Mouse (Mus musculus): ENCODE measurements around the gene Ubtd2. TPM values are rescaled to one million over a fixed set of nuclear protein-coding genes. Genes with fewer than 3 reads are reported as not detected.

Gene Ubtd2
- total RNA-seq, 2 experiments from 2014 or later: 52.7 to 53.0 TPM

DNA sequence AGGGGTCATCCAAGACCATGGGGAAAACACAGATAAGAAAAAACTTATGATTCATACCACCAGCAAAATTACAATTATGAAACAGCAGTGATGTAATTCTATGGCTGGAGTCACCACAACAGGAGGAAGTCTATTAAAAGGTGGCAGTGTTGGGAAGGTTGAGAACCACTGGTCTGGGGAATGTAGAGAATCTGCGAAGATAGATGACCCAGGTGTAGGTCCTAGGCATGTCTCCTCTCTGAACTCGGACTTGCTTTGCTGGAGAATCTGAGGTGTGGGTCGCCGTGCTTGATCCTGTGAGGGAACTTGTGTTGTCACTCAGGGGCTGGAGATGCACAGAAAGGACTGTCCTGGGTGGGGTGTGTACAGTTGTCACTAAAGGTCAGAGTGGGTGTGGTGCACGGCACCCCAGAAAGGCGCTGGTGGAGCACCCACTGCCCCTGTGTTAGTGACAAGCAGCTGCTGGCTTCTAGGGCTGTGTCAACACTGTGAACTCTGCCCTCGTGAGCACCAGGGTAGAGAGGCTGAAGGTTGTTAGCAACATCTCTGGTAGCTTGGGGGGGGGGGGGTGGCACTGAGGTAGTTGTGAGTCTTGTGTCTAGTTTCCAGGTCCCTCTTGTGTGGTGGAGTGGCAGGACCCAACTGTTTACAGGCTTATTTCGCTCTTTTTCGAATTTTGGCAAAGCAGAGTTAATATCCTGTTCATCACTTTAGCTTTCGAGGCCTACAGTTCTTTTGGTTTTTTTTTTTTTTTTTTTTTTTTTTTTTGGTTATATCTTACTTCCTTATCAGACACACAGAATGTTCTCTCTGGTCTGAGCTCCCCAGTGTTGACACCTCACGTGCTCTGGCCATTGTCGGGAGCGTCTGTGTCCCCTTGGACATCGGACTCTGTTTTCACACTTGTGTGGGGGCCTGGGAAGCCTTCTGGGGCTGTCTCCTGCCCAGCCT is 99.2 kb downstream of the Ubtd2 start:
- no peak for DNase-seq (ENCODE audit: low spot score in 2 of 2)
- intact Hi-C loops (cut with DNase I): no loop called here

DNA sequence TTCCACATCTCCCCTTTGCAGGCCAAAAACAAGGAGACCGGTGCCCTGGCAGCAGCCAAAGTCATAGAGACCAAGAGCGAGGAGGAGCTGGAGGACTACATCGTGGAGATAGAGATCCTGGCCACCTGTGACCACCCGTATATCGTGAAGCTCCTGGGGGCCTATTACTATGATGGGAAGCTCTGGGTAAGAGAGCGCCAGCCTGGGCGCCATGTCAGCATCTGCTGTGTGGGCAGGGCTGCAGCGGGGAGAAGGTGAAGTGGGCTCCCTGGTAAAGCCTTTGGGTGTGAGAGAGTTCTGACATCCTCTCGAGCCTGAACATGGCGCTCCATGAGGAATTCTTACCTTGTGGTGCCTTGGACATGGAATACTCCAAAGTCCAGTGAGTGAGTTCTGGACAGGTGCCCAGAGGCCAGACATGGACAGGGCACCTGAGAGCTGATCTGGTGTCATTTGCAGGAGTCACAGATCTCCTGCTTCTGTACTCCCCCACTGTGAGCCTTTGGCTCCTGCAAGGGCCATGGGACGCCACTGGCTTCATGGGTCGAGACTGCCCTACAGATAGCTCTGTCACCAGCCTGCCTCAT is 100.0 kb downstream of the Ubtd2 start:
- intact Hi-C loops (cut with DNase I): no loop called here
- no peak for DNase-seq (ENCODE audit: low spot score in 2 of 2)

DNA sequence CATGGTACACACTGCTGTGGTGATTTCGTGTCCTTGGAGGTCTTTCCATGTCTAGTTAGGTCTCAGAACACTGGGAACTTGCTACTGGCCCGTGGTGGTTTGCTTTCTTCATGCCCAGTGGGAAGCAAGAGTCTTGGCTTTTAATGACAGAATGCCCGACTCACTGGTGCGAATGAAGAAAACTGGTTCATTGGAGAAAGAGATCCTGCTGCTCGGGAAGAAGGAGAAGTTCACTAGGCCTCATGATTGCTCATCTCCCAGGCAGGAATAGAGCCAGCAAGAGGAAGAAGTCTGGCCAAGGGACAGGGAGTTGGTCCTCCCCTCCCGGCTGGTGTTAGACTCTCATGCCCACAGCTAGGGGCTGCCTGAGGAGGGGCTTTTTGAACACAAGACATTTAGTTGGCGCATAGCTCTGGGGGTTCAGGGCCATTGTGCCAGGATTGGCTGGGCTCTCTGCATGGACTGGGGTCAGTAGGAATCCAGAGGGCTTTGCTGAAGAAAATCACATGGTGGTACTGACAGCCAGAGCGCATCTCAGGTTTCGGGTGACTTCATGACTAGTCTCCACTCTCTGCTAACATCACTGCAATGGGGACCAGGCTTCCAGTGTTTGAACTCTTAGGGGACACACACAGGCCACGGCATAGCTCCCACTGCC is 101.3 kb downstream of the Ubtd2 start:
- DNase-seq (ENCODE audit: low spot score in 2 of 2): no peak
- intact Hi-C loops (cut with DNase I): no loop called here

DNA sequence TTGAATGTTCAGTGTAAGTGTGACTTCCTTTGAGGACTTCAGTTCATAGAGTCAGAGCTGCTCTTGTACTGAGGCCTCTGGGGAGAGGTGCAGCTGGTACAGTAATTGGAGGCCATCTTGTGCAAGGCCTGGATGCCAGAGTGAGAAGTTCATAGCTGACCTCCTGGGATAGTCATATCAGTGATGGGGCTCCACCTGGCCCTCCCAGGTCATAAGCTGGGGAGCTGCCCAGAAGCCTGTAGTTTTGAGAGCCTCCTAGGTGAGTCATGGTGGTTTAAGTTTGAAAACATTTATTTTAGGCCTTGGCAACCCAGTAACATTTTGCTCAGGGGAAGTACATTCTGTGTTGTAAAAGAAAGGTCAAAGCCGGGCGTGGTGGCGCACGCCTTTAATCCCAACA is 102.9 kb downstream of the Ubtd2 start:
- intact Hi-C loops (cut with DNase I): no loop called here
- no peak for DNase-seq (ENCODE audit: low spot score in 2 of 2)

DNA sequence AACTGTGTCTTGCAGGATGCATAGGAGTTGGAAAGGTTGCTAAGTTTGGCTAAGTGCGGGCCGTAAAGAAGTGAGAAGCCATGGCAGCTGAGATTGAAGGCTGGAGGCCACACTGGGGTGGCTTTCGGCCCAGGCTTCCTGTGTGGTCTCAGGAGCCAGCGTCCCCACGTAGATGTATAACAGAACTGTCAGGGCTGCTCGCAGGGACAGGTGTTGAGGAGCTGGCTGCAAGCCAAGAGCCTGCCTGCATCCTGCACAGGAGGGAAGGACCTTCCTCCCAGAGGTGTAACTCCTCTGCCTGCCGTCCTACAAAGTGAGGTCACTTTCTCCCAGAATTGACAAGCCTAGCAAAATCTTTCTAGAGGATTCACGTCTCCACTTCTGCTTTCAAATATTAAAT is 103.5 kb downstream of the Ubtd2 start:
- intact Hi-C loops (cut with DNase I): no loop called here

DNA sequence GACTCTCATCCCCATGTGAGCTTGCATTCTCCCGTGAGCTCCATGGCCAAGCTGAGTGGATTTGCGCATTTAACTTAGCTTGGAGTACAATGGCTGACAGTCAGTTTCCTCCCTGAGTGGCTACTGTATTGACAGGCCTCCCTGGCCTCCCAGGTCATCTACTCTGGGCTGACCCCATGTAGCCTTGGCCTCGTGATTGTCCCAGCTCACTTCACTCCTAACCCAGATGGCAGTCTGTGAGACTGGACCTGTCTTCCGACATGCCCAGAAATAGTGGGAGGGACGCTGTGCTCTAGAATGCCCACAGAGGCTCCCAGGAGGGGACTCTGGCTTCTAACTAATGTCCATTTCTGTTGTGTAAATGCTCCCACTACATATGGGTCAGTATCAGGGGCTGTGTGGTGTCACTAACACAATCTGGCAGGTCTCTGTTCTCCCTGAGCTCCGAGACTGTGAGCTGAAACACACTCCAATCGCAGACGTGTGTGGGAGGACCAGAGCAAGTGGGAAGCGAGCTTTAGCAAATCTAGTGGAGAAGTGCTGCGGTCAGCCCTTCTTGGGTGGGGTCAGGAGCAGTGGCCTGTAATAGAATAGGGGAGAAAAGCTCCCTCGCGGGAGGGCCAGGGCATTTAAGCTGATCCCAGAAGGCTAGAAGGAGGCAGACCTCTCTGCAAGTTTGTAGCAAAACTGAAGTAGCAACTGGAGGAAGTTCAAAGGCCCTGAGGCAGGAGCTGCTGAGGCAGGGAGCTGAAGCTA is 105.0 kb downstream of the Ubtd2 start:
- no peak for DNase-seq (ENCODE audit: low spot score in 2 of 2)
- intact Hi-C loops (cut with DNase I): no loop called here

More for the DNA sequence above, 103.5 kb downstream of the Ubtd2 start:
- no peak for DNase-seq (ENCODE audit: low spot score in 2 of 2)

DNA sequence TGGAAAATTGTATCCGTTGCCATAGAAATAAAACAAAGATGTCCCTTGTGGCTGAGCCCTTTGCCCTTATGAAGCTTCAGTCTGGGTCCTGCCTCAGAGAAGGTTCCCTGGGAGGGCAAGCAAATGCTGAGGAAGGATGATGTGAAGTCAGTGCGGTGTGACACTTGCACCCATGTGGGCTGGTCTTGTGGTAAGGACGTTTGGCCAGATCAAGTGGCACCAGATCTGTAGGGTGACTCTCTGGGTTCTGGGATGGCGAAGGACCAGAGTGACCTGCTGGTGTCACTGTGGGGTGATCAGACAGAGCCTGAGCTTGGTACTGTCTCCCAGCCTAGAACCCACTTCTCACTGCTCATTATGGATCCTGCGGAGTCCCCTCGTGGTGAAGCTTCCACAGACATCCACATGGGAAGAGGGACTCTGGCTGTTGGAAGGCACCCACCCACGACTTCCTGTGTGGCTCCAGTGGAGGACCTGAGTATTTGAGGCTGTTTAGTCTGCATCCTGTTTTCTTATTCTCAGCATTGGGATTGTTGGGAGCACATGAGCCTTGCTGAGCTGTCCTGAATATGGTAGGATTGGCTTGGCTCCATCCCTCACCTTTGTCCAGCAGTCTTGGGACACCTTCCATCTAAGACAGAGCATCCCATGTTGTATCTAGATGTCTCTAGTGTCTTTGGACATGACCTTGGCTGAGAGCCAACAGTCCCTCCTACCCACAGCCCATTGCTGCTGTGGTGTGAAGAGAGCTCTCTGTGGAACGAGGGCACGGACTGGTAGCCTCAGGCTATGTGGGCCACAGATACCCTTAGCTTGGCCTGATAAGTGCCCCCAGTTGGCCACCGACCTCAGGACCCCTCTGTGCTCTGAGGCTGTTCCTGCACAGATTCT is 106.5 kb downstream of the Ubtd2 start:
- intact Hi-C loops (cut with DNase I): no loop called here
- no peak for DNase-seq (ENCODE audit: low spot score in 2 of 2)

DNA sequence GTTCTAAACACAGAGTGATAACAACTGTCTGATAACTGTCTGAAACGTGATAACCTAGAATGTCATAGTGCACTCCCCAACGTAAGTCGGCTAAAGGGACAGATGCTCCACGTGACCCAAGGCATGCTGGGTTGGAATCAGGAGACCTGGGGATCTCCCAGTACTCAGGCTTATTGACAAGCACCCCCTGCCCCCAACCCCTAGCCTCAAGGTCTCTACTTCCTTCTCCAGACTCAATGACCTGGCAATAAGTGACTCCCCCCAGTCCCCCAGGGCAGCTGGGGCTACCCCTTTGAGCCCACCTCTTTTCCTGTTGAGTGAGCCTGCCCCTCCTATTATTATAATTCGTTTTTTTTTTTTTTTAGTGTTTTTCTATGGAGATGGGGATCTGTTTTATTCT is 107.5 kb downstream of the Ubtd2 start:
- intact Hi-C loops (cut with DNase I): no loop called here
- no peak for DNase-seq (ENCODE audit: low spot score in 2 of 2)

DNA sequence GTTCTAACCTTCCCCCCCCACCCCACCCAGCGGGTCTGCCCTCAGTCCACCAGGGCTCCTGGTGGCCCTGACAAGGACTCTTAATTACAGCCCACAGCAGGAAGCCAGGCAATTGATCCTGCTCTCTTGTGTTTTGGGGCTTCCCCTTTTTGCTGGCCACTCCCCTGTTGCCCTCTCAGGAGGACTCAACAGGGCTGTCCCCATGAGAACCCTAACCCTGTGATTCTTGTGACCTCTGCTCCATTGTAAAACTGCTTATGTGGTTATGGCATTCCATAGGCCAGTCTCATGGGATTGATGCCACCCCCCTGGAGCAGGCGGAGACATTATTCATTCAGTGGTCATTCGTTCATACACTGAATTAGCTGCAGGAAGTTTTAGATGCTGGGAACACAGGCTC is 108.5 kb downstream of the Ubtd2 start:
- no peak for DNase-seq (ENCODE audit: low spot score in 2 of 2)
- intact Hi-C loops (cut with DNase I): no loop called here

DNA sequence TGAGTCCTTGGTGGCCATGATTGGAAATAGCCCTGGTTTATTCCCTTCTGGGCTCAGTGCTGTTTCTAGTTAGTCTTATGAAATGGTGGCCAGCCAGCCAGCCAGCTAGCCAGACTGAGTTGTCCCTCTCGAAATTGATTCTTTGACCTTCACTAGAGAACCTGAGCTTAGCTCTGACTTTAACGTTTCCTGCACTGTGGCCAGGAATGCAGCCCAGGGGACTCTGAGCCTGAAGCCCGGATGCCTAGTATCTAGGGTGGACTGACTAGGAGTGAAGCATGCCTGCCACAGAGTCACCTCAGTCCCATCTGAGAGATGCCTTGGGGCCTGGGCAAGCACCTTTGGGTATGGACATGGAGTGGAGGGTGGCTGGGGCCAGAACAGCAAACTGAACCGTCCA is 109.5 kb downstream of the Ubtd2 start:
- DNase-seq (ENCODE audit: low spot score in 2 of 2): no peak
- intact Hi-C loops (cut with DNase I): no loop called here

DNA sequence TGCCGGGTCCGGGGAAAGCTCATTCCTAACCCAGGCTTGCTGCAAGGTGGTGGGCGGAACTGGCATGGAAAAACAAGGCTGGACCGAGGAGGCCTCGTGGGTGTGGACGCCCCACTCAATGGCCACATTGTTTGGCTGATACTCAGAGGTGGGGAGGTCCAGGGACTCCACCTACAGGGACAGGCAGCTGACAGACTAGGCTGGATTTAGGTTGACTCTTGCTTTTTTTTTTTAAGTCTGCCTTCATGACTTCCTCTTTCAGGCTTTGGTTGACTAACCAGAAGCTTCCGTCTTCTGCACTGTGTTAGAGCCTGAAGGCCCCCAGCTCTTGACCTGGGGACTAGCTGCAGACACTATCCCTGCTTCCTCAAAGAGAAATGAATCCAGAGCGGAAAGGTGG is 109.9 kb downstream of the Ubtd2 start:
- intact Hi-C loops (cut with DNase I): no loop called here
- DNase-seq (ENCODE audit: low spot score in 2 of 2): peak; percentile 28 to 29

DNA sequence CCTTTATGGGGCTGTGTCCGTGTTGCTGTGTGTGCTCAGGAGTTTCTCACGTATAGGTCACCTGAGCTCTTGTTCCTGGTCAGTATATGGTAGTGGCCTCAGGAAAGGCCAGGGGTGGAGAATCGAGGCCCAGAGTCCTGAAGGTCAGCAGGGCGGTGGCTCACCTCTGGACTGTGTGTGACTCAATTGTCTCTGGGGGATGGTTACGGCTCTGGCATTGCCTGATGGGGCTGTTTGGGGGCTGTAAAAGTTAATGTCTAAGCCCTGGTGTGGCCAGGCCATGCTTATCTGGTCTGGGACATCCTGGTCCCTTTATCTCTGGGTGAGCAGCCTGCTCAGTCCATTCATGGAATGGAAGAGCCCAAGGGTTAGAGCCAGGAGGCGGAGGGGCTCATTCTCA is 111.0 kb downstream of the Ubtd2 start:
- DNase-seq (ENCODE audit: low spot score in 2 of 2): no peak
- intact Hi-C loops (cut with DNase I): no loop called here

Other genes with a start within 250 kb of the Ubtd2 start
- 10 to 100 TPM; 24.9 to 26.2 TPM for gene Snrnp25, start 250.0 kb upstream of the Ubtd2 start, total RNA-seq (2021)
- gene Rhbdf1, start 233.1 kb upstream of the Ubtd2 start, total RNA-seq (2021): 10 to 100 TPM; 16.5 to 18.0 TPM
- gene Mpg, start 228.9 kb upstream of the Ubtd2 start, total RNA-seq (2021): 10 to 100 TPM; 18.7 to 20.5 TPM
- 10 to 100 TPM; 47.0 to 57.0 TPM for gene Nprl3, start 187.7 kb upstream of the Ubtd2 start, total RNA-seq (2021)
- not detected for gene Hba-x, start 179.0 kb upstream of the Ubtd2 start, total RNA-seq (2021)
- gene Hba-a1, start 171.9 kb upstream of the Ubtd2 start, total RNA-seq (2021): 100 to 1,000 TPM; 855 to 863 TPM
- 1 to 10 TPM; 1.4 to 2.2 TPM for gene Hbq1b, start 168.4 kb upstream of the Ubtd2 start, total RNA-seq (2021)
- gene Hba-a2, start 158.9 kb upstream of the Ubtd2 start, total RNA-seq (2021): 100 to 1,000 TPM; 768 to 806 TPM
- gene Hbq1a, start 155.3 kb upstream of the Ubtd2 start, total RNA-seq (2021): 1 to 10 TPM in 1 of 2 experiments, not detected in 1; 1.1 TPM
- 10 to 100 TPM; 20.7 to 23.2 TPM for gene Sh3pxd2b, start 107.5 kb upstream of the Ubtd2 start, total RNA-seq (2021)
- gene Efcab9, start 76.7 kb downstream of the Ubtd2 start, total RNA-seq (2021): 1 to 10 TPM in 1 of 2 experiments, not detected in 1; 1.6 TPM
- 1 to 10 TPM; 6.3 to 7.2 TPM for gene Stk10, start 77.9 kb downstream of the Ubtd2 start, total RNA-seq (2021)
- gene Fbxw11, start 187.4 kb downstream of the Ubtd2 start, total RNA-seq (2021): 100 to 1,000 TPM; 111 to 120 TPM

Data from left cerebral cortex, postnatal 14 days (tissue).